Mouse (Mus musculus): ENCODE measurements around the gene Wwox. TPM values are rescaled to one million over a fixed set of nuclear protein-coding genes. Genes with fewer than 3 reads are reported as not detected.

Gene Wwox
- polyA plus RNA-seq, 1 experiment from 2014 or later: 14.9 TPM

GRCm38 (mm10) chr8:114880475-114881135 lies 441.1 kb downstream of the Wwox start:
- Histone ChIP-seq H3K9ac (ENCODE audit: low read depth, low read length) (no peak overlapping the region), H3K4me1 (ENCODE audit: control insufficient read depth, insufficient read depth, low read depth, low read length) (peaks cover 12% of the 10 kb centered on the region), H3K27me3 (replicated peaks; ENCODE audit: control insufficient read depth, insufficient read depth, low read length) (no peaks in the 10 kb centered on the region), H3K27ac (ENCODE audit: low read depth, low read length) (no peak overlapping the region), H3K36me3 (ENCODE audit: control insufficient read depth, insufficient read depth, low read length) (no peaks in the 10 kb centered on the region), H3K4me3 (ENCODE audit: low read length) (no peak overlapping the region), H3K4me2 (ENCODE audit: low read length) (no peak overlapping the region), H3K9me3 (ENCODE audit: control insufficient read depth, low read length) (no peaks in the 10 kb centered on the region)
- no peak for ATAC-seq
- 82% methylated on average over 8 of the region's 8 CpGs for WGBS

GRCm38 (mm10) chr8:114881891-114882401 lies 442.5 kb downstream of the Wwox start:
- ATAC-seq: no peak
- H3K9me3 ChIP-seq (ENCODE audit: control insufficient read depth, low read length): no peaks in the 10 kb centered on the region

GRCm38 (mm10) chr8:114882504-114882903 lies 443.0 kb downstream of the Wwox start:
- no peak for ATAC-seq
- no peak overlapping the region for H3K9ac ChIP-seq (ENCODE audit: low read depth, low read length)
- peaks cover 8% of the 10 kb centered on the region for H3K4me1 ChIP-seq (ENCODE audit: control insufficient read depth, insufficient read depth, low read depth, low read length)
- no peaks in the 10 kb centered on the region for H3K27me3 ChIP-seq (replicated peaks; ENCODE audit: control insufficient read depth, insufficient read depth, low read length)
- H3K4me2 ChIP-seq (ENCODE audit: low read length): no peak overlapping the region
- H3K4me3 ChIP-seq (ENCODE audit: low read length): no peak overlapping the region
- no peaks in the 10 kb centered on the region for H3K9me3 ChIP-seq (ENCODE audit: control insufficient read depth, low read length)
- no peaks in the 10 kb centered on the region for H3K36me3 ChIP-seq (ENCODE audit: control insufficient read depth, insufficient read depth, low read length)
- no peak overlapping the region for H3K27ac ChIP-seq (ENCODE audit: low read depth, low read length)
- WGBS: 30% methylated on average over 4 of the region's 4 CpGs

More at GRCm38 (mm10) chr8:114881891-114882401, 442.5 kb downstream of the Wwox start:
- no peaks in the 10 kb centered on the region for H3K27me3 ChIP-seq (replicated peaks; ENCODE audit: control insufficient read depth, insufficient read depth, low read length)
- H3K4me1 ChIP-seq (ENCODE audit: control insufficient read depth, insufficient read depth, low read depth, low read length): peaks cover 8% of the 10 kb centered on the region
- WGBS: 57% methylated on average over 5 of the region's 5 CpGs
- H3K4me2 ChIP-seq (ENCODE audit: low read length): no peak overlapping the region
- H3K4me3 ChIP-seq (ENCODE audit: low read length): no peak overlapping the region
- H3K9ac ChIP-seq (ENCODE audit: low read depth, low read length): no peak overlapping the region
- no peaks in the 10 kb centered on the region for H3K36me3 ChIP-seq (ENCODE audit: control insufficient read depth, insufficient read depth, low read length)
- no peak overlapping the region for H3K27ac ChIP-seq (ENCODE audit: low read depth, low read length)

GRCm38 (mm10) chr8:114882936-114883606 lies 443.6 kb downstream of the Wwox start:
- H3K9ac ChIP-seq (ENCODE audit: low read depth, low read length): no peak overlapping the region
- H3K27ac ChIP-seq (ENCODE audit: low read depth, low read length): no peak overlapping the region
- peaks cover 8% of the 10 kb centered on the region for H3K4me1 ChIP-seq (ENCODE audit: control insufficient read depth, insufficient read depth, low read depth, low read length)
- ATAC-seq: no peak
- H3K4me2 ChIP-seq (ENCODE audit: low read length): no peak overlapping the region
- no peaks in the 10 kb centered on the region for H3K36me3 ChIP-seq (ENCODE audit: control insufficient read depth, insufficient read depth, low read length)
- H3K27me3 ChIP-seq (replicated peaks; ENCODE audit: control insufficient read depth, insufficient read depth, low read length): no peaks in the 10 kb centered on the region
- no peak overlapping the region for H3K4me3 ChIP-seq (ENCODE audit: low read length)
- 81% methylated on average over 11 of the region's 11 CpGs for WGBS
- H3K9me3 ChIP-seq (ENCODE audit: control insufficient read depth, low read length): no peaks in the 10 kb centered on the region

- Histone ChIP-seq H3K4me2 (ENCODE audit: low read length) (no peak overlapping the region), H3K27me3 (replicated peaks; ENCODE audit: control insufficient read depth, insufficient read depth, low read length) (no peaks in the 10 kb centered on the region), H3K4me1 (ENCODE audit: control insufficient read depth, insufficient read depth, low read depth, low read length) (peaks cover 8% of the 10 kb centered on the region), H3K27ac (ENCODE audit: low read depth, low read length) (no peak overlapping the region), H3K9me3 (ENCODE audit: control insufficient read depth, low read length) (no peaks in the 10 kb centered on the region), H3K9ac (ENCODE audit: low read depth, low read length) (no peak overlapping the region), H3K4me3 (ENCODE audit: low read length) (no peak overlapping the region), H3K36me3 (ENCODE audit: control insufficient read depth, insufficient read depth, low read length) (no peaks in the 10 kb centered on the region)
- no peak for ATAC-seq
- 80% methylated on average over 9 of the region's 9 CpGs for WGBS
Measured at GRCm38 (mm10) chr8:114883967-114884366, 444.5 kb downstream of the Wwox start.

GRCm38 (mm10) chr8:114885026-114885592 lies 445.7 kb downstream of the Wwox start:
- no peak overlapping the region for H3K9ac ChIP-seq (ENCODE audit: low read depth, low read length)
- H3K36me3 ChIP-seq (ENCODE audit: control insufficient read depth, insufficient read depth, low read length): no peaks in the 10 kb centered on the region
- WGBS: 50% methylated on average over 18 of the region's 18 CpGs
- no peak for ATAC-seq
- H3K4me3 ChIP-seq (ENCODE audit: low read length): no peak overlapping the region
- H3K4me2 ChIP-seq (ENCODE audit: low read length): no peak overlapping the region
- H3K4me1 ChIP-seq (ENCODE audit: control insufficient read depth, insufficient read depth, low read depth, low read length): peaks cover 17% of the 10 kb centered on the region
- no peak overlapping the region; the same call in 1 of the 2 replicates for H3K27ac ChIP-seq (ENCODE audit: low read depth, low read length)
- H3K9me3 ChIP-seq (ENCODE audit: control insufficient read depth, low read length): no peaks in the 10 kb centered on the region
- no peaks in the 10 kb centered on the region for H3K27me3 ChIP-seq (replicated peaks; ENCODE audit: control insufficient read depth, insufficient read depth, low read length)

GRCm38 (mm10) chr8:114888388-114888787 lies 448.9 kb downstream of the Wwox start:
- Histone ChIP-seq H3K4me2 (ENCODE audit: low read length) (no peak overlapping the region), H3K27me3 (replicated peaks; ENCODE audit: control insufficient read depth, insufficient read depth, low read length) (no peaks in the 10 kb centered on the region), H3K36me3 (ENCODE audit: control insufficient read depth, insufficient read depth, low read length) (no peaks in the 10 kb centered on the region), H3K4me3 (ENCODE audit: low read length) (no peak overlapping the region), H3K27ac (ENCODE audit: low read depth, low read length) (no peak overlapping the region), H3K4me1 (ENCODE audit: control insufficient read depth, insufficient read depth, low read depth, low read length) (peaks cover 17% of the 10 kb centered on the region), H3K9ac (ENCODE audit: low read depth, low read length) (no peak overlapping the region), H3K9me3 (ENCODE audit: control insufficient read depth, low read length) (no peaks in the 10 kb centered on the region)
- 96% methylated on average over 3 of the region's 3 CpGs for WGBS
- ATAC-seq: no peak

GRCm38 (mm10) chr8:114889578-114890374 lies 450.3 kb downstream of the Wwox start:
- WGBS: 24% methylated on average over 16 of the region's 16 CpGs
- peak; percentile 63; the same call in 1 of the 2 replicates for ATAC-seq

More at GRCm38 (mm10) chr8:114889578-114890374, 450.3 kb downstream of the Wwox start:
- Histone ChIP-seq H3K9ac (ENCODE audit: low read depth, low read length) (no peak overlapping the region; the same call in none of the 2 replicates), H3K4me2 (ENCODE audit: low read length) (peak overlapping the region; percentile 42), H3K27ac (ENCODE audit: low read depth, low read length) (no peak overlapping the region), H3K4me3 (ENCODE audit: low read length) (no peak overlapping the region), H3K27me3 (replicated peaks; ENCODE audit: control insufficient read depth, insufficient read depth, low read length) (no peaks in the 10 kb centered on the region), H3K4me1 (ENCODE audit: control insufficient read depth, insufficient read depth, low read depth, low read length) (peaks cover 17% of the 10 kb centered on the region), H3K36me3 (ENCODE audit: control insufficient read depth, insufficient read depth, low read length) (no peaks in the 10 kb centered on the region), H3K9me3 (ENCODE audit: control insufficient read depth, low read length) (no peaks in the 10 kb centered on the region)

Measured in hindbrain, embryonic 16.5 days (tissue).